Mouse (Mus musculus) urinary bladder, postnatal 25 days (tissue): ENCODE data around the gene Olfr1036.
"Not testable (repeated sequence)": the region's sequence is repeated elsewhere in the genome, so short reads cannot be mapped to it uniquely, and the experiment has no call there.

Source experiments
- DNase-seq: peaks from one replicate; pipeline ENCODE4 v3.0.0; 2022; ENCODE audit warnings: low spot score

Gene Olfr1036

GRCm38 (mm10) chr2:86073692-86074091 is at the start of gene Olfr1036:
Olfr1036 (plus strand) TSS chr2:86073992.
- not testable (repeated sequence) for DNase-seq

- no peak for DNase-seq
These were observed 28.2 kb upstream of the Olfr1036 start, which contains the start of gene Olfr1034 for GRCm38 (mm10) chr2:86045561-86045960. Olfr1034 (plus strand) TSS chr2:86045861.

GRCm38 (mm10) chr2:86050777-86051176 is 23.0 kb upstream of the Olfr1036 start:
- DNase-seq: not testable (repeated sequence)

GRCm38 (mm10) chr2:86063766-86064165 is 10.0 kb upstream of the Olfr1036 start:
- DNase-seq: not testable (repeated sequence)

- no peak for DNase-seq
These were observed 3.6 kb upstream of the Olfr1036 start for GRCm38 (mm10) chr2:86070189-86070588.

- DNase-seq: not testable (repeated sequence)
These were observed 6.7 kb downstream of the Olfr1036 start for GRCm38 (mm10) chr2:86080478-86080877.

GRCm38 (mm10) chr2:86087285-86087684 is 13.5 kb downstream of the Olfr1036 start, which contains the start of gene Olfr1037:
Olfr1037 (minus strand) TSS chr2:86087385.
- DNase-seq: no peak
